Mouse (Mus musculus): ENCODE measurements at regions not wholly inside any gene's neighbourhood (a gene's known extent, or its start where the extent isn't known, plus 50 kb on each side); places are given as distances from the start of the nearest gene placed in this dataset.

DNA sequence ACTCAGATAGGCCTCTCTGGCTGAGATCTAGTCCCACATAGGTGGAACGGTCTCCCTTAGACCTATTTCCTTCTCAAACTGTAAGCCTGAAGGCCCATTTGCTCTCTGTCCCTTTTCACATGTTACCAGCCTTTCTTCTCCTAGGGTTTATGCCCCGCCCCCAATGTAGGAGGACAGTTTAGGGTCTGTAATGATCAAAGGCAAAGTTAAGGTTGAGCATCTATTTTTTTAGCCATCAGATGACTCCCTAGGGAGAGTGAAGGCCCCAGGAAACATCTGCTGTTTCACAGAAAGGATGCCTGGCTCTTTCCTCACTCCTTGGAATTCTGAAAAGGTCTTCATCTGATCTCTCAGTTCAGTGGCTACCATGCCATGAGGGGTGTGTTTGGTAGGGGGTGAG lies 68.9 kb upstream of the Cd180 start:
- no peak for TF ChIP-seq CTCF (IDR thresholded peaks at IDR 0.05)
- TF ChIP-seq EP300 (IDR thresholded peaks at IDR 0.05), result no peak
